Mouse (Mus musculus): Measurements from ENCODE around the gene Nob1. TPM values are rescaled to one million over a fixed set of nuclear protein-coding genes. Genes with fewer than 3 reads are reported as not detected.

Gene Nob1
- 78.2 TPM for total RNA-seq (2023)

GRCm38 (mm10) chr8:107424597-107425229, at the start of gene Nob1:
Gene Nob1 (minus strand): TSS chr8:107425051.

GRCm38 (mm10) chr8:107435962-107436831, 11.3 kb upstream of the Nob1 start, which contains the start of gene Wwp2:
Gene Wwp2 (plus strand): TSS chr8:107436365.

GRCm38 (mm10) chr8:107403038-107403781, 21.6 kb downstream of the Nob1 start, which contains the start of gene Nqo1:
Gene Nqo1 (minus strand): TSS chr8:107403206.

Other genes starting within 250 kb of the Nob1 start
- gene Nfat5, start 131.6 kb downstream of the Nob1 start, total RNA-seq (2023): 62.3 TPM
- not detected for gene Nqo1, start 21.8 kb downstream of the Nob1 start, total RNA-seq (2023)
- gene Wwp2, start 11.3 kb upstream of the Nob1 start, total RNA-seq (2023): 99.6 TPM
- 46.0 TPM for gene Psmd7, start 163.4 kb upstream of the Nob1 start, total RNA-seq (2023)